Mouse (Mus musculus) heart, postnatal 0 days (tissue): ENCODE results near the gene Chrna10. TPM values are rescaled to one million over a fixed set of nuclear protein-coding genes. Genes with fewer than 3 reads are reported as not detected.
A peak's percentile ranks its signal among the peaks of the same experiment; 100 is the strongest.

Source experiments
- ATAC-seq: fragments of 200-750 bp; cut with Nextera tagmentation; 2 replicates; pipeline ENCODE4 v1.8.0; 2017; ENCODE audit warnings: low read depth, moderate number of reproducible peaks, moderate library complexity; ENCODE audit not compliant: insufficient read depth
- DNase-seq: peaks from one replicate; pipeline ENCODE4 v3.0.0-alpha.2; 2016; ENCODE audit warnings: low spot score
- H3K27ac ChIP-seq: fragments of 300-500 bp; sonication (generic); 2 replicates; pipeline ENCODE4 v1.5.1; 2014; ENCODE audit warnings: low read depth, mild to moderate bottlenecking
- H3K27me3 ChIP-seq: fragments of 300-500 bp; sonication (generic); 2 replicates; pipeline ENCODE4 v1.6.1; 2014; ENCODE audit warnings: low read length, mixed read lengths; ENCODE audit not compliant: control insufficient read depth, insufficient read depth
- H3K36me3 ChIP-seq: fragments of 300-500 bp; sonication (generic); replicated peaks from 2 replicates; pipeline ENCODE4 v1.6.1; 2014; ENCODE audit warnings: low read length, mixed read lengths; ENCODE audit not compliant: control insufficient read depth, insufficient read depth
- H3K4me1 ChIP-seq: fragments of 300-500 bp; sonication (generic); 2 replicates; pipeline ENCODE4 v1.6.1; 2014; ENCODE audit warnings: antibody characterized with exemption; ENCODE audit not compliant: control insufficient read depth, insufficient read depth
- H3K4me2 ChIP-seq: fragments of 300-500 bp; sonication (generic); 2 replicates; pipeline ENCODE4 v1.6.1; 2014; ENCODE audit warnings: low read depth, mild to moderate bottlenecking, low read length, moderate library complexity
- H3K4me3 ChIP-seq: fragments of 300-500 bp; sonication (generic); 2 replicates; pipeline ENCODE4 v1.5.1; 2014; ENCODE audit warnings: low read depth, low read length
- H3K9ac ChIP-seq: fragments of 300-500 bp; sonication (generic); replicated peaks from 2 replicates; pipeline ENCODE4 v1.6.1; 2014; ENCODE audit warnings: low read depth, low read length, mixed read lengths
- H3K9me3 ChIP-seq: fragments of 300-500 bp; sonication (generic); replicated peaks from 2 replicates; pipeline ENCODE4 v1.6.1; 2016; ENCODE audit warnings: low read length; ENCODE audit not compliant: control insufficient read depth
- CTCF ChIP-seq: IDR thresholded peaks from 2 replicates; pipeline ENCODE4 v1.5.1; 2016; ENCODE audit warnings: antibody characterized with exemption, control low read depth, low read depth
- EP300 ChIP-seq: IDR thresholded peaks from 2 replicates; pipeline ENCODE4 v1.6.1; 2016; ENCODE audit warnings: antibody characterized with exemption, low read depth
- whole genome bisulfite sequencing: fragments of 180-500 bp; shearing (Covaris S2); extraction: QIAGEN DNeasy Blood & Tissue Kit; methylation state at CpG from one replicate; pipeline ENCODE4 v1.1.7; 2014; 5-methylcytosine and 5-hydroxymethylcytosine counted together
- polyA plus RNA-seq: library from polyadenylated mRNA; unstranded; fragments of >200 nt; fragmentation: Nextera tagmentation; extraction: Ambion mirVana; gene quantifications from 2 replicates; pipeline ENCODE4 v1.2.1, GENCODE M21; 2015
- total RNA-seq: library from RNA; depleted of rRNA; stranded (reverse); fragments of >200 nt; gene quantifications from 2 replicates; pipeline ENCODE4 v1.2.3, GENCODE M21; 2014; ENCODE audit warnings: low replicate concordance; rRNA removed

The Chrna10 gene
- total and polyA plus RNA-seq, 2 experiments from 2014 or later = 0.14 to 0.92 TPM

DNA sequence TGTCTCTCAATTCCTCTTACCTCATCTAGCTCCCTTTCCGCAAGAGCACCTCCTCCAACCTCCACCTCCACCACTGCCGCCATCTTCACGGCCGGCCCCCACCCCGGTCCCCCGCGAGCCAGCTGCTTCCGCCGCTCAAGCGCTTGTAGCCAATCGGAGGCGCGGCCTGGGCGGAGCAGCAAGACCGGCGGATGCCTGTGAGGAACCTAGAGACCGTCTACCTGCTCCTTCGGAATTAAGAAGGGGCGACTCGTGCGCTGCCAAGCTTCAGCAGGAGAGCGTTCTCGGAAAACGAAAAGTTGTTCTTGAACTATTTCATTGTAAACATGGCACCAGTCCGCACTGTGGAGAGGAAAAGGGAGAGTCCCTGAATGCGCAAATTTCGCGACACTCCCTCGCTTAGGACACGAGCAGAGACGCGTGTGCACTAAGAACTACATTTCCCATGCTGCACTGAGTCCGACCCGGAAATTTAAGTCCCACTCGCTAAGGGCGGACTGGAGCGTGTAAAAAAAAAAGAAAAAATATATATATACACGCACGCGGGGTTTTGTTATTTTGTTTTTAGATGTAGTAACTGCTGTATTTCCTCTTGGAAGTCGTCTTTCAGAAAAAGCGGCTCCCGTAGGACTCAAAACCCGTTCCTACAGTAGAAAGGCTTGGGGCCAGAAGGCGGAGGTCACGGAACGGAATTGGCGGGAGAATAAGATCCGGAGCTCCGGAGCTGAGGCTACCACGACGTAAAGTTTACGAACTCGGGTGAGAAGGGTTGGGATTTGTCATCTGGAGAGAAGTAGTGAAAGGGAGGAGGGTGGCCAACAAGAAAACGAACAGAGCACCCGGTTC is 51.4 kb downstream of the Chrna10 start, which contains the start of the genes Rnf121, Xndc1 and Xntrpc:
Rnf121 (minus strand) TSS at position 424 of the 846 bp plus-strand sequence.
Xndc1 (plus strand) TSS at position 466 of the 846 bp plus-strand sequence.
Xntrpc (plus strand) TSS at position 668 of the 846 bp plus-strand sequence.
- H3K4me2 ChIP-seq = peak within 1 kb of the TSS; percentile 78
- H3K27me3 ChIP-seq = no peaks in the 10 kb centered on the region
- 0 out of 2 replicates have a peak, but pooled peaks cover 7% of the 10 kb centered on the region for H3K36me3 ChIP-seq
- peak within 1 kb of the TSS; percentile 77 for H3K27ac ChIP-seq
- DNase-seq (peak; percentile 94), ATAC-seq (peak; percentile 98)
- H3K4me1 ChIP-seq = peaks cover 17% of the 10 kb centered on the region
- peak; percentile 70; the same call in 1 of the 2 replicates for TF ChIP-seq EP300
- TF ChIP-seq CTCF = no peak
- H3K4me3 ChIP-seq = peak within 1 kb of the TSS; percentile 76
- under 1% methylated on average over 56 of the region's 56 CpGs for WGBS
- H3K9me3 ChIP-seq = no peaks in the 10 kb centered on the region
- H3K9ac ChIP-seq = peak within 1 kb of the TSS; percentile 63

DNA sequence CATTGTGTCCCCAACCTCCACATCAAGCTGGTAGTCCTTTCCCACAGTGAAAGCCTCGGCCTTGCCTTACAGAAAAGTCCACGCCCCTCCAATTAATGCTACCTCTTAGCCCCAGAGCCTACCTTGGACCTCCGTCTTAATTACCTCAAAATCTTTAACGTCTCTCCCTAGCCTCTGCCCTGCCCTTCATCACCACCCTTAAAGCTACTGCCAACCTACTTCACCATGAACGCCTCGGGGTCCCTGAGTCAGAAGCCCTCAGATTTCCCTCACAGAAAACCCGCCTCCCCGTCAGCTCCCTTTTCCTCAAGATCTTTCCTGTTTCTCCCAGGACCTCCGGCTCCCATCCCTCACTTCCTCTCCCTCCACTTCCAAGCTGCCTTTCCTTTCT is 52.0 kb downstream of the Chrna10 start:
- Histone ChIP-seq H3K27ac (peak overlapping the region; percentile 77), H3K4me3 (peak overlapping the region; percentile 76), H3K9me3 (no peaks in the 10 kb centered on the region), H3K36me3 (0 out of 2 replicates have a peak, but pooled peaks cover 3% of the 10 kb centered on the region), H3K4me2 (peak overlapping the region; percentile 78), H3K9ac (peak overlapping the region; percentile 63), H3K4me1 (peaks cover 17% of the 10 kb centered on the region), H3K27me3 (no peaks in the 10 kb centered on the region)
- TF ChIP-seq CTCF (no peak), EP300 (no peak)
- ATAC-seq = no peak
- no peak for DNase-seq
- under 1% methylated on average over 9 of the region's 9 CpGs for WGBS

DNA sequence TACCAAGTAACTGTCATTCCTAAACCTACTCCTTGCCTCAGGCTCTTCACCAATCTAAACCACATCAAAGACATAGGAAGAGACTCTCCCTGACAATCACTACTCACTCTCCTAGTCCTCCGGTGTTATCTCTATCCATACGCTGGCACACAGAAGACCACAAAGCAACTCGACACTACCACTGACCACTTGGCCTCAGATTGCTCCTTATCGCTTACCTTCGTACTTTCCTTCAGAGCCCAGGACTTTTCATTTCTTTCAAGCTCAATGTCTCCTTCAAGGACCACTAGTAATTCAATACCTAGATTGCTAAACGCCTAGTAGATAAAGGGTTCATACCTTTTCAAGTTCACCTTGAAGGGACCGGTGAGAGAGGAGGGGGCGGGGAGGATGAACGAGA is 52.7 kb downstream of the Chrna10 start:
- H3K9me3 ChIP-seq = no peaks in the 10 kb centered on the region
- DNase-seq (no peak), ATAC-seq (no peak)
- TF ChIP-seq CTCF (no peak), EP300 (no peak)
- no peaks in the 10 kb centered on the region for H3K27me3 ChIP-seq
- peak overlapping the region; percentile 76 for H3K4me3 ChIP-seq
- H3K27ac ChIP-seq = no peak overlapping the region
- 46% methylated on average over 9 of the region's 9 CpGs for WGBS
- peak overlapping the region; percentile 78 for H3K4me2 ChIP-seq
- H3K4me1 ChIP-seq = peaks cover 17% of the 10 kb centered on the region
- no peak overlapping the region for H3K9ac ChIP-seq
- 0 out of 2 replicates have a peak, but pooled peaks cover 6% of the 10 kb centered on the region for H3K36me3 ChIP-seq

DNA sequence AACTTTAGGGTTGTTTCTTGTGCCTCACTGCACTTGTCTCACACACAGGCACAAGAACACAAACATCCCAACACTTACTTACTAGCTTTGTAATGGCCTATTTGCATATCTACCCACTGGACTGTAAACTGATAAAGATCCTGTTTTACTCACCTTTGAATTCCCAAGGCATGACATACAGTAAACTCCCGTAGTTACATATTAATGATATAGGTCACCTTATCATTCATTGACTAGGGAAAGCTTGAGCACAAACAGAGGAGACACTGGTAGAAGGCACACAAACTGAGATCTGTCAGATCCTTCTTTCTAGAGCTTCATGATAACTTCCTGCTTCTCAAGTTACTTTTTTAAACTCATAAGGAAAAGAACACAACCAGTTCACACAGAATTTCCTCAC is 54.4 kb downstream of the Chrna10 start:
- Histone ChIP-seq H3K4me2 (no peak overlapping the region), H3K9me3 (no peaks in the 10 kb centered on the region), H3K9ac (no peak overlapping the region), H3K4me1 (peaks cover 17% of the 10 kb centered on the region), H3K27me3 (no peaks in the 10 kb centered on the region), H3K36me3 (0 out of 2 replicates have a peak, but pooled peaks cover 6% of the 10 kb centered on the region), H3K4me3 (no peak overlapping the region), H3K27ac (no peak overlapping the region)
- WGBS = 51% methylated on average over 1 of the region's 1 CpGs
- no peak for TF ChIP-seq CTCF
- no peak for TF ChIP-seq EP300
- no peak for DNase-seq
- ATAC-seq = no peak

DNA sequence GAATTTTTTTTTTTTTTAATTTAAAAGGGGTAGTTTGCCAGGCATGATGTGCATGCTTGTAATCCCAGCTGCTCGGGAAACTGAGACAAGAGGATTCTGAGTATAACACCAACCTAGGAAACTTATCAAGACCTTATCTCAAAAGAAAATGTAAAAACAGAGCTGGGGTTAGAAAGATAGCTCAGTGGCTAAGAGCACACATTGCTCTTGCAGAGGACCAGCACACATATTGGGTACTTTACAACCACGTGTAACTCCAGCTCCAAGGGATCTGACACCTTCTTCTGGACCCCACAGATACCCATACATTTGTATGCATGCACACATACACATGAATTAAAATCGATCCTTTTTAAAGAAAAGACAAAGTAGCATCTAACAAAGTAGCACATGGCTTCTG is 55.3 kb downstream of the Chrna10 start:
- H3K4me3 ChIP-seq = no peak overlapping the region
- H3K36me3 ChIP-seq = 0 out of 2 replicates have a peak, but pooled peaks cover 6% of the 10 kb centered on the region
- peaks cover 15% of the 10 kb centered on the region for H3K4me1 ChIP-seq
- no peaks in the 10 kb centered on the region for H3K9me3 ChIP-seq
- DNase-seq = no peak
- no peak for TF ChIP-seq CTCF
- no peak for TF ChIP-seq EP300
- no peak overlapping the region for H3K27ac ChIP-seq
- no peak overlapping the region for H3K9ac ChIP-seq
- no peak overlapping the region for H3K4me2 ChIP-seq
- no peak for ATAC-seq
- H3K27me3 ChIP-seq = no peaks in the 10 kb centered on the region
- 74% methylated on average over 3 of the region's 3 CpGs for WGBS

Other genes starting within 250 kb of the Chrna10 start
- 1.3 and 81.7 TPM in 2 replicates for gene Folr1, start 246.0 kb downstream of the Chrna10 start, total RNA-seq
- 2.9 and 3.3 TPM in 2 replicates for gene Folr1, start 246.0 kb downstream of the Chrna10 start, polyA plus RNA-seq
- gene Lamtor1, start 210.9 kb downstream of the Chrna10 start, total RNA-seq = 126 and 174 TPM in 2 replicates
- 149 and 159 TPM in 2 replicates for gene Lamtor1, start 210.9 kb downstream of the Chrna10 start, polyA plus RNA-seq
- not detected in 2 replicates for gene Tomt, start 210.5 kb downstream of the Chrna10 start, total RNA-seq
- gene Tomt, start 210.5 kb downstream of the Chrna10 start, polyA plus RNA-seq = 0.08 and 0.12 TPM in 2 replicates
- gene Lrrc51, start 182.9 kb downstream of the Chrna10 start, total RNA-seq = 0.19 and 3.1 TPM in 2 replicates
- 3.0 and 3.9 TPM in 2 replicates for gene Lrrc51, start 182.9 kb downstream of the Chrna10 start, polyA plus RNA-seq
- gene Numa1, start 182.7 kb downstream of the Chrna10 start, total RNA-seq = 75.3 and 77.0 TPM in 2 replicates
- 23.3 and 23.4 TPM in 2 replicates for gene Numa1, start 182.7 kb downstream of the Chrna10 start, polyA plus RNA-seq
- 0.76 and 4.6 TPM in 2 replicates for gene Il18bp, start 98.1 kb downstream of the Chrna10 start, total RNA-seq
- 2.3 and 2.4 TPM in 2 replicates for gene Il18bp, start 98.1 kb downstream of the Chrna10 start, polyA plus RNA-seq
- 7.7 and 18.2 TPM in 2 replicates for gene Rnf121, start 51.4 kb downstream of the Chrna10 start, total RNA-seq
- 10.7 and 12.7 TPM in 2 replicates for gene Rnf121, start 51.4 kb downstream of the Chrna10 start, polyA plus RNA-seq
- gene Xndc1, start 51.3 kb downstream of the Chrna10 start, total RNA-seq = 13.1 and 13.8 TPM in 2 replicates
- gene Xndc1, start 51.3 kb downstream of the Chrna10 start, polyA plus RNA-seq = 7.7 and 7.8 TPM in 2 replicates
- gene Xntrpc, start 51.1 kb downstream of the Chrna10 start, total RNA-seq = not detected in 2 replicates
- 0.25 and 0.31 TPM in 2 replicates for gene Xntrpc, start 51.1 kb downstream of the Chrna10 start, polyA plus RNA-seq
- 1.1 and 1.2 TPM in 2 replicates for gene Trpc2, start 33.7 kb downstream of the Chrna10 start, total RNA-seq
- gene Trpc2, start 33.7 kb downstream of the Chrna10 start, polyA plus RNA-seq = not detected in 2 replicates
- 3.4 and 13.6 TPM in 2 replicates for gene Art1, start 15.1 kb downstream of the Chrna10 start, total RNA-seq
- gene Art1, start 15.1 kb downstream of the Chrna10 start, polyA plus RNA-seq = 10.7 and 12.0 TPM in 2 replicates
- gene Art5, start 7.3 kb downstream of the Chrna10 start, total RNA-seq = 1.3 and 3.6 TPM in 2 replicates
- 3.3 and 3.5 TPM in 2 replicates for gene Art5, start 7.3 kb downstream of the Chrna10 start, polyA plus RNA-seq
- 28.0 and 36.0 TPM in 2 replicates for gene Nup98, start 93.3 kb upstream of the Chrna10 start, total RNA-seq
- 10.6 and 12.2 TPM in 2 replicates for gene Nup98, start 93.3 kb upstream of the Chrna10 start, polyA plus RNA-seq
- 79.5 and 117 TPM in 2 replicates for gene Pgap2, start 93.4 kb upstream of the Chrna10 start, total RNA-seq
- gene Pgap2, start 93.4 kb upstream of the Chrna10 start, polyA plus RNA-seq = 60.9 TPM in 2 replicates
- gene Rhog, start 139.2 kb upstream of the Chrna10 start, total RNA-seq = 24.6 and 31.3 TPM in 2 replicates
- 34.7 and 36.7 TPM in 2 replicates for gene Rhog, start 139.2 kb upstream of the Chrna10 start, polyA plus RNA-seq
- gene Stim1, start 151.0 kb upstream of the Chrna10 start, total RNA-seq = 28.1 and 59.0 TPM in 2 replicates
- 11.4 and 11.6 TPM in 2 replicates for gene Stim1, start 151.0 kb upstream of the Chrna10 start, polyA plus RNA-seq